Mouse (Mus musculus) hindbrain, embryonic 10.5 days (tissue): ENCODE measurements around the gene Gm43191. TPM values are rescaled to one million over a fixed set of nuclear protein-coding genes. Genes with fewer than 3 reads are reported as not detected.

Experiments
- DNase-seq: peaks from one replicate; pipeline ENCODE4 v3.0.0-alpha.2; 2017; ENCODE audit warnings: low spot score
- H3K27ac ChIP-seq: fragments of 300-500 bp; sonication (generic); 2 replicates; pipeline ENCODE4 v1.5.1; 2016; ENCODE audit warnings: mild to moderate bottlenecking, moderate library complexity
- H3K27me3 ChIP-seq: fragments of 300-500 bp; sonication (generic); 2 replicates; pipeline ENCODE4 v1.6.1; 2016; ENCODE audit warnings: mild to moderate bottlenecking; ENCODE audit not compliant: poor library complexity, insufficient read depth, severe bottlenecking
- H3K36me3 ChIP-seq: fragments of 300-500 bp; sonication (generic); 2 replicates; pipeline ENCODE4 v1.6.1; 2016; ENCODE audit warnings: mild to moderate bottlenecking, moderate library complexity
- H3K4me1 ChIP-seq: fragments of 300-500 bp; sonication (generic); replicated peaks from 2 replicates; pipeline ENCODE4 v1.6.1; 2016; ENCODE audit warnings: mild to moderate bottlenecking
- H3K4me3 ChIP-seq: fragments of 300-500 bp; sonication (generic); 2 replicates; pipeline ENCODE4 v1.5.1; 2016; ENCODE audit warnings: mild to moderate bottlenecking, moderate library complexity
- H3K9me3 ChIP-seq: fragments of 300-500 bp; sonication (generic); 2 replicates; pipeline ENCODE4 v1.6.1; 2016; ENCODE audit warnings: mild to moderate bottlenecking, moderate library complexity
- WGBS: fragments of 180-500 bp; shearing (Covaris S2); methylation state at CpG from one replicate; pipeline ENCODE4 v1.1.7; 2016; 5-methylcytosine and 5-hydroxymethylcytosine counted together
- polyA plus RNA-seq: library from polyadenylated mRNA; unstranded; fragments of >200 nt; fragmentation: Nextera tagmentation; extraction: Ambion mirVana; gene quantifications from 2 replicates; pipeline ENCODE4 v1.2.1, GENCODE M21; 2016

The Gm43191 gene
- polyA plus RNA-seq, 1 experiment from 2014 or later = not detected

DNA sequence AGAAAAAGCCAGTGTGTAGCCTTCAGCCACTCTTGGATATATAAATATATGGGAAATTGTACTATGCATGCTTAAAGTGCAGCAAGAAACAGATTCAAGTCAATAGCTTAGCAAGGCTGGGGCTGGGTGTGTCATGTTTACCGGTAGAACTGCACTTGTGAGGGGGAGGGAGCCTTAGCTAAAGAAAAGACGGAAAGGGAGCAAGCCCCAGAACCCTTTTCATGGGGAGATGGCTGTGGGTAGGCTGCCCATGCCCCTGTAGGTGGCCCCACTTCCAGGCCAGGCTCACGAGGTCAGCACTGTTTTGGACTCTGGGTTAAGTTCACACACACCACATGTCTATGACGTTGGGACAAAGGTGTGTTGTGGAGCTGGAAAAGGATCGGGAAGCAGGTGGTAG is 45.3 kb downstream of the Gm43191 start:
- Histone ChIP-seq H3K4me3 (no peak overlapping the region), H3K36me3 (peaks cover 100% of the 10 kb centered on the region), H3K9me3 (no peaks in the 10 kb centered on the region), H3K4me1 (no peaks in the 10 kb centered on the region), H3K27ac (no peak overlapping the region), H3K27me3 (no peaks in the 10 kb centered on the region)
- 78% methylated on average over 5 of the region's 5 CpGs for WGBS
- no peak for DNase-seq

DNA sequence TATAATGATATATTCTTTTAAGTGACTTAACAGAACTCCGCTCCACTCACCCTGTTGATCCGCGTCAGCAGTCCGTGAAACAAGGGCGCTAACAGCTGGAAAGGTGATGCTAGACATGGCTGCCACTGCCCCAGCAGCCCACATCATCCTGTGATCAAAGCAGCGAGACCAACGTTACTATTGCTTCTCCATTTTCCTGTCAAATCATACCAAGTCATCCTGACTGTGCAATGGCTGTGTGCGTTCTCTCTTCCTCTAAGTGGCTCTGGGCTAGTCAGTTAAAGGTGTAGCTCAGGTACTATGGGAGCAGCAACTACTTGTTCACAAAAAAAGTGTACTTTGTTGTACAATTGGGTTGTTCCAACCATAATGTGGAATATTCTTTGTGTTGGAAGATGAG is 46.2 kb downstream of the Gm43191 start:
- WGBS = 94% methylated on average over 8 of the region's 8 CpGs
- Histone ChIP-seq H3K4me1 (no peaks in the 10 kb centered on the region), H3K36me3 (peaks cover 99% of the 10 kb centered on the region)

GRCm38 (mm10) chr3:116634091-116634490 is 47.0 kb downstream of the Gm43191 start:
- no peak overlapping the region for H3K27ac ChIP-seq
- DNase-seq = no peak
- H3K27me3 ChIP-seq = no peaks in the 10 kb centered on the region
- no peak overlapping the region for H3K4me3 ChIP-seq
- no peaks in the 10 kb centered on the region for H3K4me1 ChIP-seq
- H3K9me3 ChIP-seq = no peaks in the 10 kb centered on the region
- 94% methylated on average over 3 of the region's 3 CpGs for WGBS
- H3K36me3 ChIP-seq = peaks cover 91% of the 10 kb centered on the region

More for the DNA sequence above, 46.2 kb downstream of the Gm43191 start:
- H3K27me3 ChIP-seq = no peaks in the 10 kb centered on the region
- H3K9me3 ChIP-seq = no peaks in the 10 kb centered on the region
- no peak overlapping the region for H3K4me3 ChIP-seq
- no peak overlapping the region for H3K27ac ChIP-seq
- DNase-seq = no peak

- Histone ChIP-seq H3K4me3 (no peak overlapping the region), H3K9me3 (no peaks in the 10 kb centered on the region), H3K36me3 (peaks cover 85% of the 10 kb centered on the region), H3K4me1 (no peaks in the 10 kb centered on the region), H3K27me3 (no peaks in the 10 kb centered on the region), H3K27ac (no peak overlapping the region)
- WGBS = 92% methylated on average over 3 of the region's 3 CpGs
- no peak for DNase-seq
Measured at GRCm38 (mm10) chr3:116632971-116633370, 48.1 kb downstream of the Gm43191 start.

DNA sequence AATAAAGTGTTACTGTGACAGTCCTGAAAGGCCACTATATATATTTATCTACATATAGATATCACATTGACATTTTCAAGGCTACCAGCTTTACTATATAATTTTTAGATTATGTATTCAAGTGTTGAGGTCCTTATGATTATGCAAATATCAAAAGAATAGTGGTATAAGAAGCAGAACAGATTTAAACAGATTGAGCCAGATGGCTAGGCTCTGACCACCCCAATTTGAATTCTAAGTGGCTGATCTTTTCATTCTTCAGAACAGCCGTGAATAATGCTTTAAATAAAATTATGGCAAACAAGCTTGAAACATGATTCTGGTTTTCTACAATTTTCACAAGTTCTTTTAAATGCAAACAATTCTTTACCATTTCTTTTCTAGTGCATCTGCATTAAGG is 49.6 kb downstream of the Gm43191 start:
- DNase-seq = no peak
- 84% methylated on average over 1 of the region's 1 CpGs for WGBS
- Histone ChIP-seq H3K4me1 (no peaks in the 10 kb centered on the region), H3K36me3 (peaks cover 84% of the 10 kb centered on the region), H3K4me3 (no peak overlapping the region), H3K27ac (no peak overlapping the region), H3K9me3 (no peaks in the 10 kb centered on the region), H3K27me3 (no peaks in the 10 kb centered on the region)

DNA sequence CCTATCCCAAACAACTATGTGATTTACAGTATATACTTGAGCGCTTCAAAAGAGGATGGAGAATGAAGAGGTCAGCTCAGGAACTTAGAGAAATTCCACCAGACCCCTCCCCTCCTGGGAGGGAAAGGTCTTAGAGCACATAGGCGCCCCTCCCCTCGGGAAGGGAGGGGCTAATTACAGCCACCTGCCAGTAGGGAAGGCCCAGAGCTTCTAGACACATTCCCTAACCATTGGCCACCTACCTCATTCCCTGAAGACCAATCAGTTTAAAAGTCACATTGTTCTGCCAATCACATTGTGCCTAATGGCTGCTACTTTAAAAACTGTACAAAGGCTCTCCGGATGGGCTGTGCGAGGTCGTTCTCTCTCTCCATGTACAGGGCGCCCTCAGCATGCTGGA is 58.4 kb downstream of the Gm43191 start:
- 91% methylated on average over 7 of the region's 7 CpGs for WGBS
- peaks cover 68% of the 10 kb centered on the region for H3K36me3 ChIP-seq
- no peak for DNase-seq
- H3K9me3 ChIP-seq = no peaks in the 10 kb centered on the region
- H3K27me3 ChIP-seq = no peaks in the 10 kb centered on the region
- no peak overlapping the region for H3K4me3 ChIP-seq
- H3K4me1 ChIP-seq = no peaks in the 10 kb centered on the region
- H3K27ac ChIP-seq = no peak overlapping the region

- WGBS = 93% methylated on average over 7 of the region's 7 CpGs
- no peaks in the 10 kb centered on the region for H3K27me3 ChIP-seq
- no peaks in the 10 kb centered on the region for H3K9me3 ChIP-seq
- H3K36me3 ChIP-seq = peaks cover 67% of the 10 kb centered on the region
- DNase-seq = no peak
- H3K4me1 ChIP-seq = no peaks in the 10 kb centered on the region
- no peak overlapping the region for H3K4me3 ChIP-seq
- no peak overlapping the region for H3K27ac ChIP-seq
Measured at GRCm38 (mm10) chr3:116620636-116621370, 60.3 kb downstream of the Gm43191 start.

DNA sequence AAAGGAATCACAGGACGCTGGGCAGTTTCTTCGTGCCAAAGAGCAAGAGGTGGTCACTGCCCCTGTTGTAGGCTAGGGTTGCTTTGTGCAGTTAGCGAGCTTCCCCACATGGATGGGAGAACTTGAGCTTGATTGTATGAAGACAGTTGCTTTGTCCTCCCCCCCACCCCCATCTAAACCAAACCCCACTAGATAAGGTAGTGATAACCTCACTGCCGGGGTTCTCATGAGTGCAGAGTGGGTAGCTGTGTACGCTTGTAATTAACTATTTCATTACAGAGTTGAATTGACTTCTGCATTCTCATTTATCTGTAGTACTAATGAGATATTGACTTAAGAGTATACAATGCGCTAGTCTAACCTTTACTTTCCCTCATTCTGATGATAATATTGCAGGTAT is 62.2 kb downstream of the Gm43191 start:
- Histone ChIP-seq H3K27ac (no peak overlapping the region), H3K27me3 (no peaks in the 10 kb centered on the region), H3K4me1 (no peaks in the 10 kb centered on the region), H3K4me3 (no peak overlapping the region), H3K9me3 (no peaks in the 10 kb centered on the region), H3K36me3 (peaks cover 87% of the 10 kb centered on the region)
- 89% methylated on average over 6 of the region's 6 CpGs for WGBS
- no peak for DNase-seq

DNA sequence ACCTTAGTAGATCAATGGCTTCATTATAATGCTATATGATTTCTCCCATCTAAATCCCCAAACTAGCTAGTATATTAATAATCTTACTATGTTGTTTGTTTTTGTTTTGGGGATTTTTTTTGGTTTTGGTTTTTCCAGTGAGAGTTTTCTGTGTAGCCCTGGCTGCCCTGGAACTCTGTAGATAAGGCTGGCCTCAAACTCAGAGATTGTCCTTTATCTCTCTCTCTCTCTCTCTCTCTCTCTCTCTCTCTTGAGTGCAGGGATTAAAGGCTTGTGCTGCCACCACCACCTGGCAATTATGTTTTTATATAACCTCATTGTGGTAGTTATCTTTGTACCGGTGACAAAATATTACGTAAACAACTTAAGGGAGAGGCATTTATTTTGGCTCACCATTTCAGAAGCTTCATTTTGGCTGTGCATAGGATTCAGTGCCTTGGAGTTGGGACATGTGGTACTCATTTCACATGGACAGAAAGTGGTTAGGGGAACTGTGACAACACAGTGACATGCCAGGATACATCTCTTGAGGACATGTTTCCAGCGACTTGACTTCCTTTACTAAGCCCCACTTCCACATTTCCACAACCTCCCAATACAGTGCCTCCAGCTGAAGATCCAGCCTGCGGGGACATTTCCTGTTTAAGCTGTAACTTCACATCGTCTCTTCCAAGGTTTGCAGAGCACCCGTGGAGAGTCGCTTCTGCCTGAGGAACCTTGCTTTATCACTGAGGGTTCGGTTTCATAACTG is 65.6 kb downstream of the Gm43191 start:
- Histone ChIP-seq H3K9me3 (no peaks in the 10 kb centered on the region), H3K36me3 (peaks cover 77% of the 10 kb centered on the region), H3K27ac (no peak overlapping the region), H3K27me3 (no peaks in the 10 kb centered on the region), H3K4me1 (no peaks in the 10 kb centered on the region), H3K4me3 (no peak overlapping the region)
- no peak for DNase-seq
- 90% methylated on average over 8 of the region's 8 CpGs for WGBS

GRCm38 (mm10) chr3:116614295-116614892 is 66.7 kb downstream of the Gm43191 start, which contains the start of gene Trmt13:
Gene Trmt13, minus strand, starts transcription at chr3:116614587.
- no peaks in the 10 kb centered on the region for H3K9me3 ChIP-seq
- no peak within 1 kb of the TSS for H3K27ac ChIP-seq
- DNase-seq = no peak
- no peaks in the 10 kb centered on the region for H3K27me3 ChIP-seq
- peaks cover 77% of the 10 kb centered on the region for H3K36me3 ChIP-seq
- WGBS = 83% methylated on average over 10 of the region's 10 CpGs
- H3K4me1 ChIP-seq = no peaks in the 10 kb centered on the region
- H3K4me3 ChIP-seq = no peak within 1 kb of the TSS

DNA sequence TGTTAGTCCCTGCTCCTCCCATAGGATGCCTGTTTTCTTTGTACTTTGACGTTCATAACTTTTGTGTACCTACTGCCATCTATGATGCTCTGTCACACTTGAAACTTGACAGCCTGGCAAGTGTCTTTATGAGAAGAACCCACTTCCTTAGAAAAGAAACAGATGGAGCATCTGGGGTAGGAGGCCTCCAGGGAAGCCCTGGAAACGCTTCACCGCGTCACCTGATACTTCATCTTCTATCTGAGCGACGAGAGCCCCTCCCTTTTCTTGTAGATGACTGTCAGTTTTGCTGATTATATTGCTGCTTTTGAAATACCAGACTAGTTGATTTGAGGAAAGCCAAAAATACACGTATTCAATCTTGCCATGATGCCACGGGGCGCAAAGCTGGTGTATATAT is 76.5 kb downstream of the Gm43191 start:
- H3K36me3 ChIP-seq = peaks cover 47% of the 10 kb centered on the region
- H3K27ac ChIP-seq = no peak overlapping the region
- H3K27me3 ChIP-seq = no peaks in the 10 kb centered on the region
- no peak for DNase-seq
- no peak overlapping the region for H3K4me3 ChIP-seq
- no peaks in the 10 kb centered on the region for H3K9me3 ChIP-seq
- WGBS = 86% methylated on average over 9 of the region's 9 CpGs
- no peaks in the 10 kb centered on the region for H3K4me1 ChIP-seq

DNA sequence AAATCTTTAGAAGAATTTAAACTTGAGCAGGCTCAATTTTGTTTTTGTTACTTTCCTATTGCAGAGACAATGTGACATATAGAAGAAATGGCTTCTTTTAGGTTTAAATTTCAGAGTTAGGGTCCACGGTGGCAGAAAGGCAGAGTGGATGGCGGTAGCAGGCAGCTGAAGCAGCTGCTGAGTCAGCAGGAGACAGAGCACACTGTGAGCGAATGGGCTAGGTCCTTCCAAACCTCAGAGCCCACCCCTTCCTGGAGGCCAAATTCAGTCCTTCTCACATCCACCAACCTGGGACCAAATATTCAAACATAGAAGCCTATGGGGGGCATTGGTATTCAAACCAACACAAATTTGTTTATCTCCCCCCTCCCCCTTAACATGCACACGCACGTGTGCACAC is 79.3 kb downstream of the Gm43191 start:
- Histone ChIP-seq H3K27me3 (no peaks in the 10 kb centered on the region), H3K36me3 (peaks cover 22% of the 10 kb centered on the region), H3K27ac (no peak overlapping the region), H3K4me3 (no peak overlapping the region), H3K4me1 (no peaks in the 10 kb centered on the region), H3K9me3 (no peaks in the 10 kb centered on the region)
- WGBS = 91% methylated on average over 5 of the region's 5 CpGs
- no peak for DNase-seq

- Histone ChIP-seq H3K4me3 (no peak overlapping the region), H3K36me3 (peaks cover 16% of the 10 kb centered on the region; the same call in 1 of the 2 replicates), H3K4me1 (peaks cover 2% of the 10 kb centered on the region), H3K27me3 (no peaks in the 10 kb centered on the region), H3K27ac (no peak overlapping the region), H3K9me3 (no peaks in the 10 kb centered on the region)
- 90% methylated on average over 5 of the region's 5 CpGs for WGBS
- DNase-seq = no peak
Measured at GRCm38 (mm10) chr3:116601005-116601404, 80.1 kb downstream of the Gm43191 start.
